ENCODE assay signal across 8 mouse cellular contexts in the genomic region with DNA sequence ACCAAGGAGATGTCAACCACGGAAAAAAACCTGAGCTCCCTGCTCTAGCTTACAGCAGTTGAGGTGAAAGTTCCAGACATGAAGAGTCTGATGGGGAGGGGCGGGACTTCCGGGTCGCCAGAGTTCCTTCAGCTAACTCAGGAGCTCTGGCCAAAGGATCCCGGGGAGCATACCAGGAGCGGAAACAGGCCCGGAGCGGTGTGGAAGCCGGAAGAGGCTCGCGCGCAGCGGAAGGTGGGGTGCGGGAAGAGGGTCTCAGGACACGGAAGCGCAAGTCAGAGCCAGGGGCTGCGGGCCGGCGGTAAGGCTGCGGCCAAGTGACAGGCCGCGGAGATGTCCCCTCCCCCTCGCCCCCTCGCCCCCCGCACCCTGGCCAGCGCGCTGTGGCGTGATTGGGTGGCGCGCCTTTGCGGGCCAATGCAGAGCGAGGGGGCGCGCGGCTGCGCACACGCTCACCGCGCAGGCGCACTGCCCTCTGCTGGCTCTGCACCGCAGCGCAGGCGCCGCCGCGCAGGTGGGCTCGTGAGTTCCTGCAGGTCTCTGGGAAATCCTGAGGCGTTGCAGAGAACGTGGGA. TPM values are rescaled to one million over a fixed set of nuclear protein-coding genes. Genes with fewer than 3 reads are reported as not detected.
DNase-seq lines count a peak whose midpoint lies in the region; ATAC-seq and TF ChIP-seq lines count a peak whose summit lies in the region.

Gene Echdc1, plus strand, starts transcription at position 103 of the 575 bp plus-strand sequence.

- under 1% methylated on average over 47 of the region's 49 CpGs for WGBS in cerebellum, adult 2 months
- under 1% methylated on average over 43 of the region's 49 CpGs for WGBS in lung, embryonic 16.5 days

- TF ChIP-seq RAD21 in MEL (IDR thresholded peaks at IDR 0.05; ENCODE audit: low read depth, low read length): no peak

- H3K27ac ChIP-seq in MEL (ENCODE audit: control insufficient read depth, low read depth, low read length): peak within 1 kb of the TSS; percentile 84
- peak within 1 kb of the TSS; percentile 95 for H3K27ac ChIP-seq in cerebellum, adult 2 months (ENCODE audit: insufficient read depth, low read length)
- H3K27ac ChIP-seq in lung, embryonic 16.5 days (ENCODE audit: low read length): peak within 1 kb of the TSS; percentile 86

- H3K4me1 ChIP-seq in MEL (ENCODE audit: control insufficient read depth in 1 of 2, insufficient read depth in 2 of 2, low read length in 2 of 2): peaks cover 0 to 2% of the 10 kb centered on the region in 2 experiments; a peak in 2 of 4 replicates
- no peaks in the 10 kb centered on the region for H3K4me1 ChIP-seq in cerebellum, adult 2 months (ENCODE audit: control insufficient read depth, insufficient read depth, low read length)
- H3K4me1 ChIP-seq in lung, embryonic 16.5 days (replicated peaks; ENCODE audit: control insufficient read depth, insufficient read depth, low read length): 0 out of 2 replicates have a peak, but pooled peaks cover 4% of the 10 kb centered on the region

- H3K4me2 ChIP-seq in lung, embryonic 16.5 days (ENCODE audit: low read depth, low read length): peak within 1 kb of the TSS; percentile 70

- H3K79me2 ChIP-seq in MEL (ENCODE audit: control insufficient read depth, insufficient read depth, low read length, poor library complexity): peaks cover 10% of the 10 kb centered on the region

- no peaks in the 10 kb centered on the region for H3K9me3 ChIP-seq in MEL (replicated peaks; ENCODE audit: insufficient read depth, low read length)
- no peaks in the 10 kb centered on the region for H3K9me3 ChIP-seq in lung, embryonic 16.5 days (ENCODE audit: control insufficient read depth, low read length)

- DNase-seq in MEL (ENCODE audit: low read depth, low spot score): peak; percentile 93
- DNase-seq in cerebellum, adult 2 months: peak; percentile 88 to 89
- DNase-seq in forelimb bud, embryonic 11.5 days (ENCODE audit: low read depth, low spot score): peak; percentile 94
- peak; percentile 63 for DNase-seq in layer of hippocampus, adult 9-10 months (ENCODE audit: low spot score)
- DNase-seq in ovary, postnatal 10 days (ENCODE audit: low spot score): peak; percentile 64
- peak; percentile 74 to 85 for DNase-seq in thymus, postnatal 10 days (ENCODE audit: low spot score in 2 of 2)

- peak within 1 kb of the TSS; percentile 92 to 96 for H3K4me3 ChIP-seq in MEL (ENCODE audit: control insufficient read depth in 1 of 2, insufficient read depth in 1 of 2, low read depth in 2 of 2, low read length in 2 of 2)
- peak within 1 kb of the TSS; percentile 87 for H3K4me3 ChIP-seq in cerebellum, adult 2 months (replicated peaks; ENCODE audit: insufficient read depth, low read depth, low read length)
- peak within 1 kb of the TSS; percentile 61 for H3K4me3 ChIP-seq in lung, embryonic 16.5 days (ENCODE audit: low read length)

- 0 out of 4 replicates have a peak, but pooled peaks of 1 of the 2 experiments have one; percentile 14 for TF ChIP-seq EP300 in MEL (IDR thresholded peaks at IDR 0.05; ENCODE audit: low read depth in 1 of 2, low read length in 2 of 2)

- peak; percentile 65 to 77 (median 76) for TF ChIP-seq CTCF in MEL (IDR thresholded peaks at IDR 0.05 in 2 of 3, conservative IDR thresholded peaks at IDR 0.05 in 1 of 3; ENCODE audit: control insufficient read depth in 1 of 3, insufficient read depth in 1 of 3, low read depth in 2 of 3, low read length in 3 of 3, poor library complexity in 1 of 3, severe bottlenecking in 1 of 3)
- peak; percentile 83 for TF ChIP-seq CTCF in cerebellum, adult 2 months (IDR thresholded peaks at IDR 0.05; ENCODE audit: borderline replicate concordance, insufficient read depth, low read depth, low read length)

- H3K36me3 ChIP-seq in MEL (ENCODE audit: control insufficient read depth in 1 of 2, insufficient read depth in 2 of 2, low read length in 2 of 2): peaks cover 0 to 14% of the 10 kb centered on the region in 2 experiments; a peak in 2 of 4 replicates
- no peaks in the 10 kb centered on the region for H3K36me3 ChIP-seq in lung, embryonic 16.5 days (ENCODE audit: control insufficient read depth, insufficient read depth, low read length)

- no peaks in the 10 kb centered on the region for H3K27me3 ChIP-seq in MEL (ENCODE audit: control insufficient read depth in 1 of 2, insufficient read depth in 2 of 2, low read length in 2 of 2)
- H3K27me3 ChIP-seq in cerebellum, adult 2 months (ENCODE audit: control insufficient read depth, insufficient read depth, low read length): no peaks in the 10 kb centered on the region
- H3K27me3 ChIP-seq in lung, embryonic 16.5 days (ENCODE audit: control insufficient read depth, insufficient read depth, low read depth, low read length): no peaks in the 10 kb centered on the region

- peak; percentile 57 to 71; a peak in 3 of 4 replicates for TF ChIP-seq POLR2A in MEL (IDR thresholded peaks at IDR 0.05; ENCODE audit: control insufficient read depth in 1 of 2, insufficient read depth in 1 of 2, low read depth in 1 of 2, low read length in 2 of 2, poor library complexity in 1 of 2)
- TF ChIP-seq POLR2A in cerebellum, adult 2 months (IDR thresholded peaks at IDR 0.05; ENCODE audit: borderline replicate concordance, insufficient read depth, low read length): peak; percentile 84; the same call in 1 of the 2 replicates

- peak; percentile 92 to 95 for ATAC-seq in hematopoietic stem cell, adult 5-6 weeks (replicated peaks in 1 of 2; ENCODE audit: insufficient read depth in 1 of 2, low FRiP score in 2 of 2, low TSS enrichment in 1 of 2, low read depth in 1 of 2, poor library complexity in 2 of 2, severe bottlenecking in 2 of 2)
- peak; percentile 98 for ATAC-seq in lung, embryonic 16.5 days (ENCODE audit: low read depth)

- peak within 1 kb of the TSS; percentile 89 for H3K9ac ChIP-seq in MEL (ENCODE audit: control insufficient read depth, low read depth, low read length, poor library complexity, severe bottlenecking)
- H3K9ac ChIP-seq in lung, embryonic 16.5 days (ENCODE audit: low read length): peak within 1 kb of the TSS; percentile 85

TF ChIP-seq in MEL, 35 proteins besides CTCF, POLR2A, EP300 and RAD21 (continues in another document):
- TF ChIP-seq HCFC1 (IDR thresholded peaks at IDR 0.05; ENCODE audit: low read depth, low read length) (peak; percentile 78), GATA1 (IDR thresholded peaks at IDR 0.05; ENCODE audit: low read depth, low read length) (no peak), POLR2AphosphoS5 (IDR thresholded peaks at IDR 0.05; ENCODE audit: borderline replicate concordance, low read depth, low read length) (no peak), MYB (IDR thresholded peaks at IDR 0.05; ENCODE audit: low read depth, low read length) (no peak), TAL1 (IDR thresholded peaks at IDR 0.05; ENCODE audit: low read length) (no peak), UBTF (IDR thresholded peaks at IDR 0.05; ENCODE audit: borderline replicate concordance, insufficient read depth, low read depth, low read length) (no peak), NELFE (IDR thresholded peaks at IDR 0.05; ENCODE audit: low read depth, low read length) (peak; percentile 62), USF1 (IDR thresholded peaks at IDR 0.05; ENCODE audit: low read depth, low read length) (no peak), NRF1 (IDR thresholded peaks at IDR 0.05; ENCODE audit: insufficient read depth, low read depth, low read length, poor library complexity, severe bottlenecking) (peak; percentile 91), ZMIZ1 (IDR thresholded peaks at IDR 0.05; ENCODE audit: low read depth, low read length) (no peak), ELF1 (IDR thresholded peaks at IDR 0.05; ENCODE audit: low read depth, low read length) (peak; percentile 88), MAZ (IDR thresholded peaks at IDR 0.05; ENCODE audit: low read depth, low read length) (no peak; the same call in 1 of the 2 replicates), ZKSCAN1 (IDR thresholded peaks at IDR 0.05; ENCODE audit: low read depth, low read length) (no peak), MAX (IDR thresholded peaks at IDR 0.05; ENCODE audit: low read length) (no peak), JUND (IDR thresholded peaks at IDR 0.05; ENCODE audit: low read depth, low read length) (no peak), SMC3 (IDR thresholded peaks at IDR 0.05; ENCODE audit: low read depth, low read length) (no peak), MYC (IDR thresholded peaks at IDR 0.05; ENCODE audit: low read depth, low read length) (no peak), CHD1 (IDR thresholded peaks at IDR 0.05; ENCODE audit: low read depth, low read length) (0 out of 2 replicates have a peak, but pooled peaks have one; percentile 66), TBP (IDR thresholded peaks at IDR 0.05; ENCODE audit: low read depth, low read length) (no peak), KAT2A (conservative IDR thresholded peaks at IDR 0.05; ENCODE audit: low read depth, low read length) (no peak), SIN3A (IDR thresholded peaks at IDR 0.05; ENCODE audit: low read length) (peak; percentile 76), TCF12 (IDR thresholded peaks at IDR 0.05; ENCODE audit: low read depth, low read length) (peak; percentile 4; the same call in 1 of the 2 replicates), CHD2 (IDR thresholded peaks at IDR 0.05; ENCODE audit: low read length) (no peak), ZC3H11A (IDR thresholded peaks at IDR 0.05; ENCODE audit: low read depth, low read length) (no peak), ZNF384 (IDR thresholded peaks at IDR 0.05; ENCODE audit: low read depth, low read length) (no peak), POLR2AphosphoS2 (IDR thresholded peaks at IDR 0.05; ENCODE audit: low read length) (peak; percentile 80), BHLHE40 (IDR thresholded peaks at IDR 0.05; ENCODE audit: borderline replicate concordance, low read depth, low read length) (no peak), ETS1 (IDR thresholded peaks at IDR 0.05; ENCODE audit: low read depth, low read length) (no peak), MXI1 (IDR thresholded peaks at IDR 0.05; ENCODE audit: low read depth, low read length) (peak; percentile 49), MAFK (IDR thresholded peaks at IDR 0.05; ENCODE audit: borderline replicate concordance, low read depth, low read length) (no peak), MEF2A (IDR thresholded peaks at IDR 0.05; ENCODE audit: extremely low read depth, insufficient replicate concordance, low read depth, low read length, poor library complexity, severe bottlenecking) (no peak), USF2 (IDR thresholded peaks at IDR 0.05; ENCODE audit: borderline replicate concordance in 1 of 2, insufficient read depth in 1 of 2, low read depth in 1 of 2, low read length in 2 of 2) (no peak)

RNA-seq across cellular contexts. Expression of gene Echdc1, which starts in this region (rescaled TPM):
- 18.9 and 19.6 TPM in 2 replicates for total RNA-seq in MEL (2012; rRNA removed)
- polyA plus RNA-seq in MEL (2012; ENCODE audit: insufficient read depth in 1 of 2, insufficient read length in 2 of 2, low read depth in 1 of 2, low replicate concordance in 2 of 2, missing spikeins in 1 of 2): 10 to 100 TPM in 1 of 2 experiments, not detected in 1; 27.9 TPM
- polyA plus RNA-seq in cerebellum, adult 2 months (2012; rRNA removed): 34.0 and 35.7 TPM in 2 replicates
- total RNA-seq in hematopoietic stem cell, adult 5-6 weeks (2017): 40.0 and 51.8 TPM in 2 replicates
- polyA plus RNA-seq in lung, embryonic 16.5 days (2015; fragmentation: Nextera tagmentation; extraction: Ambion mirVana): 21.2 and 22.6 TPM in 2 replicates

Comparison
In these comparisons a context has a peak if more than half of its experiments do, and no peak if none do; other contexts are left out.
1. Peak in every context shown above with its lines: DNase-seq, ATAC-seq, H3K4me3 ChIP-seq and H3K27ac ChIP-seq.